Mouse (Mus musculus) neural tube, embryonic 13.5 days (tissue): ENCODE results near the gene Tnrc6c. TPM values are rescaled to one million over a fixed set of nuclear protein-coding genes. Genes with fewer than 3 reads are reported as not detected.
"Not testable (repeated sequence)": the region's sequence is repeated elsewhere in the genome, so short reads cannot be mapped to it uniquely, and the experiment has no call there.

Experiments
- ATAC-seq: fragments of 200-750 bp; cut with Nextera tagmentation; 2 replicates; pipeline ENCODE4 v1.8.0; 2017; ENCODE audit warnings: low read depth, mild to moderate bottlenecking, moderate TSS enrichment, moderate library complexity
- H3K27ac ChIP-seq: fragments of 300-500 bp; sonication (generic); replicated peaks from 2 replicates; pipeline ENCODE4 v1.5.1; 2015; ENCODE audit warnings: moderate library complexity, mild to moderate bottlenecking, inconsistent platforms
- H3K27me3 ChIP-seq: fragments of 300-500 bp; sonication (generic); 2 replicates; pipeline ENCODE4 v1.6.1; 2015; ENCODE audit warnings: mild to moderate bottlenecking, inconsistent platforms
- H3K36me3 ChIP-seq: fragments of 300-500 bp; sonication (generic); 2 replicates; pipeline ENCODE4 v1.6.1; 2015; ENCODE audit warnings: mild to moderate bottlenecking, inconsistent platforms
- H3K4me1 ChIP-seq: fragments of 300-500 bp; sonication (generic); replicated peaks from 2 replicates; pipeline ENCODE4 v1.6.1; 2015; ENCODE audit warnings: inconsistent platforms
- H3K4me2 ChIP-seq: fragments of 300-500 bp; sonication (generic); 2 replicates; pipeline ENCODE4 v1.6.1; 2015; ENCODE audit warnings: inconsistent platforms, mild to moderate bottlenecking, moderate library complexity
- H3K4me3 ChIP-seq: fragments of 300-500 bp; sonication (generic); 2 replicates; pipeline ENCODE4 v1.5.1; 2015; ENCODE audit warnings: mild to moderate bottlenecking, inconsistent platforms
- H3K9ac ChIP-seq: fragments of 300-500 bp; sonication (generic); 2 replicates; pipeline ENCODE4 v1.6.1; 2015; ENCODE audit warnings: moderate library complexity, mild to moderate bottlenecking, inconsistent platforms
- H3K9me3 ChIP-seq: fragments of 300-500 bp; sonication (generic); 2 replicates; pipeline ENCODE4 v1.6.1; 2016; ENCODE audit warnings: inconsistent platforms
- WGBS: fragments of 180-500 bp; shearing (Covaris S2); methylation state at CpG from one replicate; pipeline ENCODE4 v1.1.7; 2015; 5-methylcytosine and 5-hydroxymethylcytosine counted together
- polyA plus RNA-seq: library from polyadenylated mRNA; unstranded; fragments of >200 nt; fragmentation: Nextera tagmentation; extraction: Ambion mirVana; gene quantifications from 2 replicates; pipeline ENCODE4 v1.2.1, GENCODE M21; 2015

Tnrc6c gene
- polyA plus RNA-seq, 1 experiment from 2014 or later: 26.5 TPM

- Histone ChIP-seq H3K9ac (peak overlapping the region; percentile 38; the same call in 1 of the 2 replicates), H3K4me1 (peaks cover 58% of the 10 kb centered on the region), H3K27ac (peak overlapping the region; percentile 78), H3K9me3 (no peaks in the 10 kb centered on the region), H3K4me3 (peak overlapping the region; percentile 32; the same call in 1 of the 2 replicates), H3K36me3 (no peaks in the 10 kb centered on the region), H3K4me2 (peak overlapping the region; percentile 57), H3K27me3 (peaks cover 38% of the 10 kb centered on the region)
- 43% methylated on average over 12 of the region's 12 CpGs for WGBS
- ATAC-seq: no peak
Measured at GRCm38 (mm10) chr11:117778851-117779433, 124.9 kb downstream of the Tnrc6c start.

DNA sequence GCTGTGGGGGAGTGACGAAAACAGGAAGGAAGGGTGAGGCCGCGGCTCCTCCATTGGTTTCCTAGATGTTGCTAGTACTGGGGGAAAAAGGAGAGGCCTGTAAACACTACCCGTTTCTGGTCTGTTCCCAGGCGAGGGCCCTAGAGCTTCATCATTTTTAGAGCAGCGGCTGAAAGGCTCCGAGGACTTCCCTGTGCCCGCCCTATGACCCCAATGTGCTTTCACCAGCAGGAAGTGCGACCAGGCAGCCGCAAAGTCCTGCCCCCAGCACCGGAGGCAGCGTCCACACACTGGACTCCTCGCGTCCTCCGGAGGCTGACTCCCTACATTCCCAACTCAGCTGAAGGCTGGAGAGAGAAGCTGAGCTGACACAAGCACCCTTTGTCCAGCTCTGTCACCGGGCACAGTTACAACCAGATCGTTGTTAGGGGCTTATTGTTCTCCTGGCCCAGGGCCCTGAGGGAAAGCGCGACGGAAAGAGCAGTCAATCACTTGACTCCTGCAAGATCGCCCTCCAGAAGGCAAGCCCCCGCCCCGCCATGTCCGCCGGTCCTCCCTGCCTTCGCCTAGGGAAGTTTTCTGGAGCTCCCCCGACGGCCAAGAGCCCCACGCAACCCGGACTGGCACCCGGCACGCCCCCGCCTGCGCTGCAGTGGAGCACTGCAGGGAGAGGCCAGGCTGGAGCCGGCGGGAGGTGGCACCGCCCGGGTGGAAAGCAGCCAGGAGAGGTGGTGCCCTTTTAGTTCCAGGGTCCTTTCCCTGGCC is 125.5 kb downstream of the Tnrc6c start:
- Histone ChIP-seq H3K9ac (peak overlapping the region; percentile 66), H3K4me3 (peak overlapping the region; percentile 32), H3K9me3 (no peaks in the 10 kb centered on the region), H3K4me2 (peak overlapping the region; percentile 57), H3K27ac (peak overlapping the region; percentile 78), H3K4me1 (peaks cover 58% of the 10 kb centered on the region), H3K27me3 (peaks cover 44% of the 10 kb centered on the region), H3K36me3 (no peaks in the 10 kb centered on the region)
- ATAC-seq: peak; percentile 40
- 3% methylated on average over 38 of the region's 38 CpGs for WGBS

DNA sequence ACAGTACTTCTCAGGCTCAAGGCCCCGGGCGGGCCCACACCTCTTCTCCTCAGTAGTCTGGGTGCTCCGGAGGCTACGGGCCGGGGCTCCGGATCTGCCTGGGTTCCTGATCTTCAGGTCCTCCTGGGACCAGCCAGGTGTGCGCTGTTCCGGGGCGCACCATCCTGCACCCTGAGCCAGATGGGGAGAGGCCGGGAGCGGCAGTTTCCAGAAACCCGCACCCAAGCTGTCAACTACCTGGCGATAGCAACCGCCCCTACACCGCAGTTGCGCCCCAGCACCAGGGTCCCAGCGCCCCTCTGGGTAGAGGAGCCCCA is 126.1 kb downstream of the Tnrc6c start:
- ATAC-seq: peak; percentile 17; the same call in 1 of the 2 replicates
- H3K4me1 ChIP-seq: peaks cover 58% of the 10 kb centered on the region
- 4% methylated on average over 17 of the region's 17 CpGs for WGBS
- no peaks in the 10 kb centered on the region for H3K9me3 ChIP-seq
- H3K4me3 ChIP-seq: peak overlapping the region; percentile 32
- H3K27ac ChIP-seq: peak overlapping the region; percentile 78
- H3K36me3 ChIP-seq: no peaks in the 10 kb centered on the region
- H3K27me3 ChIP-seq: peaks cover 49% of the 10 kb centered on the region
- H3K9ac ChIP-seq: peak overlapping the region; percentile 66
- peak overlapping the region; percentile 57 for H3K4me2 ChIP-seq

DNA sequence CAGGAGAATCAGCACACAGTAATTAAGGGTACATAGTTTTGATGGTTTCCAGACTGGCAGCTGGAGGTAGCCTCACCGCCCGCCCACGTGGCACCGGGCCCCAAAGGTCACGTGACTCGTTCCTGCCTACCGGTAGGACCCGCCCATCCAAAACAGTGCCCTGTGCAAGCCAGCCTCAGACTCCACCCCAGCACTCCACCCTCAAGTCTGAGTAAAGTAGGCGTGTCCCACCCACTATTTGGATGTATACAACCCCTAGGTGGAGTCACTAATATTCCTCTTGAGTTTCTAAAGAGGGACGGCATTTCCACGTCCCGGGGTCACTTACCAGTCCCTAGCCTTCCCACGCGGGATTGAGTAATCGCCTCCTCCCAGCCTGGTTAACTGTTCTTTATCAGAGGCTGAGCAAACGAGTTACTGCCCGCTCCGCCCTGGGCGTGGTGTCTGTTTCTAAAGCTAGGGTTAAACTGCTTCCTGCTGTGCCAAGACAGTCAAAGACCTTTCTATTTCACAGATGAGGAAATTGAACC is 126.6 kb downstream of the Tnrc6c start:
- H3K4me2 ChIP-seq: peak overlapping the region; percentile 57
- H3K4me3 ChIP-seq: peak overlapping the region; percentile 32
- no peak for ATAC-seq
- H3K27me3 ChIP-seq: peaks cover 54% of the 10 kb centered on the region
- H3K9me3 ChIP-seq: no peaks in the 10 kb centered on the region
- no peaks in the 10 kb centered on the region for H3K36me3 ChIP-seq
- WGBS: 6% methylated on average over 19 of the region's 19 CpGs
- peaks cover 58% of the 10 kb centered on the region for H3K4me1 ChIP-seq
- peak overlapping the region; percentile 66; the same call in 1 of the 2 replicates for H3K9ac ChIP-seq
- peak overlapping the region; percentile 78 for H3K27ac ChIP-seq

- WGBS: 23% methylated on average over 18 of the region's 18 CpGs
- Histone ChIP-seq H3K9ac (no peak overlapping the region), H3K9me3 (no peaks in the 10 kb centered on the region), H3K4me3 (peak overlapping the region; percentile 32; the same call in 1 of the 2 replicates), H3K36me3 (no peaks in the 10 kb centered on the region), H3K4me2 (peak overlapping the region; percentile 57), H3K27ac (peak overlapping the region; percentile 52), H3K27me3 (peaks cover 54% of the 10 kb centered on the region), H3K4me1 (peaks cover 58% of the 10 kb centered on the region)
- no peak for ATAC-seq
Measured at GRCm38 (mm10) chr11:117781199-117781821, 127.2 kb downstream of the Tnrc6c start.

GRCm38 (mm10) chr11:117781993-117782704 is 128.1 kb downstream of the Tnrc6c start, which contains the start of the genes Tmc8 and Tmc6:
Gene Tmc8, plus strand, starts transcription at chr11:117782076.
Gene Tmc6, minus strand, starts transcription at chr11:117782198.
- peak within 1 kb of the TSS; percentile 57 for H3K4me2 ChIP-seq
- H3K9me3 ChIP-seq: no peaks in the 10 kb centered on the region
- H3K27me3 ChIP-seq: peaks cover 54% of the 10 kb centered on the region
- H3K4me1 ChIP-seq: peaks cover 58% of the 10 kb centered on the region
- peak within 1 kb of the TSS; percentile 61 for H3K9ac ChIP-seq
- ATAC-seq: no peak
- H3K36me3 ChIP-seq: no peaks in the 10 kb centered on the region
- H3K4me3 ChIP-seq: peak within 1 kb of the TSS; percentile 32
- peak within 1 kb of the TSS; percentile 52 for H3K27ac ChIP-seq
- 37% methylated on average over 24 of the region's 24 CpGs for WGBS

- Histone ChIP-seq H3K4me1 (peaks cover 56% of the 10 kb centered on the region), H3K27ac (0 out of 2 replicates have a peak overlapping the region, but pooled peaks have one; percentile 42), H3K4me2 (peak overlapping the region; percentile 56), H3K36me3 (no peaks in the 10 kb centered on the region), H3K9me3 (no peaks in the 10 kb centered on the region), H3K9ac (peak overlapping the region; percentile 61), H3K4me3 (peak overlapping the region; percentile 26), H3K27me3 (peaks cover 54% of the 10 kb centered on the region)
- 51% methylated on average over 9 of the region's 9 CpGs for WGBS
- ATAC-seq: no peak
Measured at GRCm38 (mm10) chr11:117782705-117783034, 128.6 kb downstream of the Tnrc6c start.

DNA sequence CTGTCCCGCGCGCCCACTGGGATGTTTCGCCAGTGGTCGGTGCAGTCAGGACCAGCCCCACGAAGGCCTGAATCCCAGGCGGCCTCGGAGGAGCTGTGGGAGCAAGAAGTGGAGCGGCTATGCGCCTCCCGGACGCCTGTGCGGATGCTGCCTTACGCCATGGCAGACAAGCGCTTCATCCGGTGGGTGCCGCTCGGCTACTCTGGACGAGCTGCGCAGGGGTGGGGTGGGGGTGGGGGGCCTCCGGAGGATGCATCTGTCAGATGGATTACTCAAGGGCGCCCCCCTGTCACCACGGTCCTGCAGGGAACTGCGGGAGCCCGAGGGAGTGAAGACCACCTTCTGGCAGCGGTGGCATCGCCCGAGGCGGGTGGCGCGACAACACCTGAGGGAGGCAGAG is 129.0 kb downstream of the Tnrc6c start:
- Histone ChIP-seq H3K9me3 (no peaks in the 10 kb centered on the region), H3K4me2 (peak overlapping the region; percentile 56), H3K36me3 (no peaks in the 10 kb centered on the region), H3K4me1 (peaks cover 52% of the 10 kb centered on the region), H3K4me3 (peak overlapping the region; percentile 26), H3K27me3 (peaks cover 54% of the 10 kb centered on the region), H3K27ac (0 out of 2 replicates have a peak overlapping the region, but pooled peaks have one; percentile 42), H3K9ac (peak overlapping the region; percentile 61)
- 5% methylated on average over 31 of the region's 31 CpGs for WGBS
- peak; percentile 27; the same call in 1 of the 2 replicates for ATAC-seq

- WGBS: 28% methylated on average over 10 of the region's 10 CpGs
- no peak for ATAC-seq
- Histone ChIP-seq H3K4me3 (no peak overlapping the region), H3K27ac (no peak overlapping the region), H3K4me1 (peaks cover 45% of the 10 kb centered on the region), H3K9me3 (no peaks in the 10 kb centered on the region), H3K9ac (peak overlapping the region; percentile 61), H3K27me3 (peaks cover 54% of the 10 kb centered on the region), H3K4me2 (peak overlapping the region; percentile 56), H3K36me3 (no peaks in the 10 kb centered on the region)
Measured at GRCm38 (mm10) chr11:117783683-117784309, 129.7 kb downstream of the Tnrc6c start.

DNA sequence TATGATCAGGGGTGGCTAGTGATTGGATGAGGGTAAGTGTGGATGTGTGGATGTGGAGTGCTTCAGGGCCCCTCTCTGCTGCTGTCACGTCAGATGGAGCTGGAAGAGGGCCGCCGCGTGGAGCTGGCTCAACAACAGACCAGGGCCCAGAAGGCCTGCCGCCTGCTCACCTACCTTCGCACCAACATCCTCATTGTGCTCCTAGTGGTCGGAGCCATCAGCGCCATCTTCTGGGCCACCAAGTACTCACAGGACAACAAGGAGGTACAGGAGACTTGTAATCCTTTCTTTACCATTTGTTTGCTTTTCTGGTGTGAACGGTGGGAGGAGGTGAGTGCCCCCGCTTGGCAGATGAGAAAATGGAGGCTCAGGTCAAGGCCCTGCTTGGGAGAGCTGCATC is 132.2 kb downstream of the Tnrc6c start:
- no peak for ATAC-seq
- Histone ChIP-seq H3K36me3 (no peaks in the 10 kb centered on the region), H3K27ac (no peak overlapping the region), H3K9ac (no peak overlapping the region), H3K4me3 (no peak overlapping the region), H3K27me3 (peaks cover 49% of the 10 kb centered on the region), H3K9me3 (no peaks in the 10 kb centered on the region), H3K4me2 (no peak overlapping the region), H3K4me1 (peaks cover 27% of the 10 kb centered on the region)
- WGBS: 10% methylated on average over 10 of the region's 10 CpGs

DNA sequence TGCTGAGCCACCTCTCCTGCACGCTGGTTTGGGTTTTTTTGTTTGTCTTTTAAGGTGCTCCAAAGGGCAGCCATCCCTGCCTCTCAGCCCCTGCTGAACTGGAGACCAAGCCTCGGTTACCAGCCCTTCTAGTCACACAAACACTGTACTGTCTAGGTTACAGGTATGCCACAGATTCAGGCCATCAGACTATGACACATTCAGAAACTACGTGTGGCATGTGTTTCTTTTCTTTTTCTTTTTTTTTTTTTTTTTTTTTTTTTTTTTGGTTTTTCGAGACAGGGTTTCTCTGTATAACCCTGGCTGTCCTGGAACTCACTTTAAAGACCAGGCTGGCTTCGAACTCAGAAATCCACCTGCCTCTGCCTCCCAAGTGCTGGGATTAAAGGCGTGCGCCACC is 134.4 kb downstream of the Tnrc6c start:
- not testable (repeated sequence) for H3K9me3 ChIP-seq, H3K36me3 ChIP-seq, ATAC-seq, H3K9ac ChIP-seq, H3K4me2 ChIP-seq, H3K27ac ChIP-seq, H3K4me3 ChIP-seq
- peaks cover 46% of the 10 kb centered on the region for H3K27me3 ChIP-seq
- WGBS: 83% methylated on average over 7 of the region's 7 CpGs
- peaks cover 13% of the 10 kb centered on the region for H3K4me1 ChIP-seq
